Comparison of ENCODE assay signal across 9 mouse cellular contexts in genomic region chr1:170868905-170869283, GRCm38 (mm10). TPM values are rescaled to one million over a fixed set of nuclear protein-coding genes. Genes with fewer than 3 reads are reported as not detected.
DNase-seq lines count a peak whose midpoint lies in the region; ATAC-seq and TF ChIP-seq lines count a peak whose summit lies in the region.
"Had no signal": no experiment of that assay in that cellular context is flagged by ENCODE, and none has a peak within 500 bp of the region (broad histone marks: within the 10 kb centered on the region; RNA-seq: fewer than 3 reads in every experiment).

No protein-coding gene starts in this region.

- no peaks in the 10 kb centered on the region for H3K27me3 ChIP-seq in kidney, postnatal 0 days (ENCODE audit: insufficient read depth, low read length)
- no peaks in the 10 kb centered on the region for H3K27me3 ChIP-seq in embryonic facial prominence, embryonic 11.5 days (ENCODE audit: control insufficient read depth, insufficient read depth, low read length)
- no peaks in the 10 kb centered on the region for H3K27me3 ChIP-seq in intestine, embryonic 14.5 days (replicated peaks; ENCODE audit: control insufficient read depth, insufficient read depth, low read length)
- no peaks in the 10 kb centered on the region for H3K27me3 ChIP-seq in myocyte (ENCODE audit: control insufficient read depth, insufficient read depth, insufficient read length)

- no peak for TF ChIP-seq CTCF in kidney, postnatal 0 days (IDR thresholded peaks at IDR 0.05; ENCODE audit: low read depth)

- H3K36me3 ChIP-seq in kidney, postnatal 0 days (ENCODE audit: insufficient read depth, low read length) = 0 out of 2 replicates have a peak, but pooled peaks cover under 1% of the 10 kb centered on the region
- no peaks in the 10 kb centered on the region for H3K36me3 ChIP-seq in embryonic facial prominence, embryonic 11.5 days (replicated peaks; ENCODE audit: control insufficient read depth, insufficient read depth, low read depth, low read length)
- H3K36me3 ChIP-seq in intestine, embryonic 14.5 days (ENCODE audit: control insufficient read depth, insufficient read depth, low read length) = peaks cover 19% of the 10 kb centered on the region
- no peaks in the 10 kb centered on the region for H3K36me3 ChIP-seq in myocyte (ENCODE audit: control insufficient read depth, insufficient read depth)

- DNase-seq in kidney, postnatal 0 days (ENCODE audit: low spot score) = no peak
- DNase-seq in kidney, adult 11 months = no peak
- DNase-seq in embryonic facial prominence, embryonic 11.5 days (ENCODE audit: low spot score) = no peak
- no peak for DNase-seq in intestine, embryonic 14.5 days (ENCODE audit: low spot score)
- no peak for DNase-seq in right cerebral cortex, postnatal 14 days
- DNase-seq in adrenal gland, adult (ENCODE audit: inconsistent age in 2 of 2, low spot score in 1 of 2) = no peak
- DNase-seq in adrenal gland, adult 2 months = no peak

- H3K4me3 ChIP-seq in kidney, postnatal 0 days (replicated peaks; ENCODE audit: low read depth, low read length) = peak overlapping the region; percentile 88
- peak overlapping the region; percentile 77 for H3K4me3 ChIP-seq in embryonic facial prominence, embryonic 11.5 days (ENCODE audit: low read depth, low read length)
- H3K4me3 ChIP-seq in intestine, embryonic 14.5 days (ENCODE audit: low read depth, low read length) = peak overlapping the region; percentile 96
- peak overlapping the region; percentile 97 for H3K4me3 ChIP-seq in myocyte

- H3K9ac ChIP-seq in kidney, postnatal 0 days (ENCODE audit: low read depth, low read length) = peak overlapping the region; percentile 75
- H3K9ac ChIP-seq in embryonic facial prominence, embryonic 11.5 days (replicated peaks; ENCODE audit: low read length) = peak overlapping the region; percentile 59
- H3K9ac ChIP-seq in intestine, embryonic 14.5 days (ENCODE audit: low read length) = peak overlapping the region; percentile 82

- H3ac ChIP-seq in myocyte (ENCODE audit: control insufficient read depth, insufficient read length) = peak overlapping the region; percentile 48

- 17% methylated on average over 14 of the region's 14 CpGs for WGBS in kidney, postnatal 0 days
- WGBS in embryonic facial prominence, embryonic 11.5 days = 22% methylated on average over 14 of the region's 14 CpGs
- 15% methylated on average over 14 of the region's 14 CpGs for whole genome bisulfite sequencing in intestine, embryonic 14.5 days

- no peaks in the 10 kb centered on the region for H3K9me3 ChIP-seq in kidney, postnatal 0 days (replicated peaks; ENCODE audit: low read length)
- no peaks in the 10 kb centered on the region for H3K9me3 ChIP-seq in embryonic facial prominence, embryonic 11.5 days (replicated peaks; ENCODE audit: control insufficient read depth, low read length)
- H3K9me3 ChIP-seq in intestine, embryonic 14.5 days (ENCODE audit: control insufficient read depth, low read length) = no peaks in the 10 kb centered on the region

- TF ChIP-seq POLR2A in myocyte (IDR thresholded peaks at IDR 0.05; ENCODE audit: insufficient read length, low read depth) = no peak

- no peak overlapping the region for H3K27ac ChIP-seq in kidney, postnatal 0 days
- H3K27ac ChIP-seq in embryonic facial prominence, embryonic 11.5 days (replicated peaks; ENCODE audit: low read depth, low read length) = no peak overlapping the region
- no peak overlapping the region for H3K27ac ChIP-seq in intestine, embryonic 14.5 days (ENCODE audit: low read depth)

- peak overlapping the region; percentile 87 for H3K4me2 ChIP-seq in kidney, postnatal 0 days (ENCODE audit: low read length)
- H3K4me2 ChIP-seq in embryonic facial prominence, embryonic 11.5 days (ENCODE audit: low read depth, low read length) = peak overlapping the region; percentile 55
- peak overlapping the region; percentile 64 for H3K4me2 ChIP-seq in intestine, embryonic 14.5 days (ENCODE audit: low read length)
- H3K4me2 ChIP-seq in myocyte (ENCODE audit: low read depth) = peak overlapping the region; percentile 71

- H3K79me2 ChIP-seq in myocyte (ENCODE audit: control insufficient read depth, insufficient read depth) = peaks cover 37% of the 10 kb centered on the region

- no peaks in the 10 kb centered on the region; the same call in 1 of the 2 replicates for H3K4me1 ChIP-seq in kidney, postnatal 0 days (replicated peaks; ENCODE audit: insufficient read depth, low read length)
- H3K4me1 ChIP-seq in embryonic facial prominence, embryonic 11.5 days (ENCODE audit: control insufficient read depth, insufficient read depth, low read length) = no peaks in the 10 kb centered on the region
- H3K4me1 ChIP-seq in intestine, embryonic 14.5 days (replicated peaks; ENCODE audit: control insufficient read depth, insufficient read depth, low read length) = peaks cover 13% of the 10 kb centered on the region

- ATAC-seq in kidney, postnatal 0 days (replicated peaks; ENCODE audit: low FRiP score, low read depth) = 0 out of 2 replicates have a peak, but pooled peaks have one; percentile 12
- 0 out of 2 replicates have a peak, but pooled peaks have one; percentile 17 for ATAC-seq in embryonic facial prominence, embryonic 11.5 days (replicated peaks; ENCODE audit: insufficient number of reproducible peaks, low FRiP score, low TSS enrichment, low read depth)
- ATAC-seq in intestine, embryonic 14.5 days (replicated peaks; ENCODE audit: low FRiP score, low TSS enrichment, low read depth) = no peak

TF ChIP-seq in myocyte, 11 proteins besides CTCF, POLR2A, EP300 and RAD21:
- TF ChIP-seq USF1 (IDR thresholded peaks at IDR 0.05; ENCODE audit: low read depth) = no peak
- TF ChIP-seq E2F4 (IDR thresholded peaks at IDR 0.05; ENCODE audit: insufficient read depth) = no peak

RNA-seq across cellular contexts. Expression of gene Atf6, which starts 1.3 kb away (rescaled TPM):
- polyA plus RNA-seq in kidney, postnatal 0 days (2015; fragmentation: Nextera tagmentation; extraction: Ambion mirVana) = 8.6 and 8.9 TPM in 2 replicates
- 8.4 and 8.7 TPM in 2 replicates for polyA plus RNA-seq in embryonic facial prominence, embryonic 11.5 days (2014; fragmentation: Nextera tagmentation; extraction: Ambion mirVana)
- 9.7 and 11.3 TPM in 2 replicates for polyA plus RNA-seq in intestine, embryonic 14.5 days (2014; fragmentation: Nextera tagmentation; extraction: Ambion mirVana)
- 40.2 TPM for polyA plus RNA-seq in myocyte (2012; fragmentation: generic; extraction: Trizol)
- 10 to 100 TPM; 33.3 to 33.5 TPM for total RNA-seq in adrenal gland, adult 2 months (2021)
- polyA plus RNA-seq in adrenal gland, adult 2 months (2012; rRNA removed) = 8.1 and 11.8 TPM in 2 replicates

RNA-seq across cellular contexts. Expression of gene Gm26620, which starts 16.0 kb away (rescaled TPM):
- polyA plus RNA-seq in kidney, postnatal 0 days (2015; fragmentation: Nextera tagmentation; extraction: Ambion mirVana) = 2.0 and 2.1 TPM in 2 replicates
- 0.33 TPM in 1 of 2 replicates, not detected in the other for polyA plus RNA-seq in embryonic facial prominence, embryonic 11.5 days (2014; fragmentation: Nextera tagmentation; extraction: Ambion mirVana)
- polyA plus RNA-seq in intestine, embryonic 14.5 days (2014; fragmentation: Nextera tagmentation; extraction: Ambion mirVana) = 1.1 and 1.8 TPM in 2 replicates
- polyA plus RNA-seq in myocyte (2012; fragmentation: generic; extraction: Trizol) = 0.06 TPM
- total RNA-seq in adrenal gland, adult 2 months (2021) = under 1 TPM; 0.62 to 0.72 TPM
- 4.5 and 5.1 TPM in 2 replicates for polyA plus RNA-seq in adrenal gland, adult 2 months (2012; rRNA removed)

RNA-seq across cellular contexts. Expression of gene Dusp12, which starts 16.4 kb away (rescaled TPM):
- 32.8 and 34.9 TPM in 2 replicates for polyA plus RNA-seq in kidney, postnatal 0 days (2015; fragmentation: Nextera tagmentation; extraction: Ambion mirVana)
- 45.7 and 46.6 TPM in 2 replicates for polyA plus RNA-seq in embryonic facial prominence, embryonic 11.5 days (2014; fragmentation: Nextera tagmentation; extraction: Ambion mirVana)
- 52.7 and 53.5 TPM in 2 replicates for polyA plus RNA-seq in intestine, embryonic 14.5 days (2014; fragmentation: Nextera tagmentation; extraction: Ambion mirVana)
- polyA plus RNA-seq in myocyte (2012; fragmentation: generic; extraction: Trizol) = 26.8 TPM
- 10 to 100 TPM; 12.9 to 20.6 TPM for total RNA-seq in adrenal gland, adult 2 months (2021)
- 12.4 and 13.5 TPM in 2 replicates for polyA plus RNA-seq in adrenal gland, adult 2 months (2012; rRNA removed)

RNA-seq across cellular contexts. Expression of gene Fcrlb, which starts 43.8 kb away (rescaled TPM):
- polyA plus RNA-seq in kidney, postnatal 0 days (2015; fragmentation: Nextera tagmentation; extraction: Ambion mirVana) = 0.32 and 0.41 TPM in 2 replicates
- not detected in 2 replicates for polyA plus RNA-seq in embryonic facial prominence, embryonic 11.5 days (2014; fragmentation: Nextera tagmentation; extraction: Ambion mirVana)
- not detected in 2 replicates for polyA plus RNA-seq in intestine, embryonic 14.5 days (2014; fragmentation: Nextera tagmentation; extraction: Ambion mirVana)
- 1.6 TPM for polyA plus RNA-seq in myocyte (2012; fragmentation: generic; extraction: Trizol)
- not detected for total RNA-seq in adrenal gland, adult 2 months (2021)
- polyA plus RNA-seq in adrenal gland, adult 2 months (2012; rRNA removed) = 0.54 and 0.76 TPM in 2 replicates
- total RNA-seq: gastrocnemius, adult 8-10 months had no signal

RNA-seq across cellular contexts. Expression of gene Fcrla, which starts 58.5 kb away (rescaled TPM):
- polyA plus RNA-seq in kidney, postnatal 0 days (2015; fragmentation: Nextera tagmentation; extraction: Ambion mirVana) = not detected in 2 replicates
- polyA plus RNA-seq in embryonic facial prominence, embryonic 11.5 days (2014; fragmentation: Nextera tagmentation; extraction: Ambion mirVana) = not detected in 2 replicates
- polyA plus RNA-seq in intestine, embryonic 14.5 days (2014; fragmentation: Nextera tagmentation; extraction: Ambion mirVana) = not detected in 2 replicates
- not detected for polyA plus RNA-seq in myocyte (2012; fragmentation: generic; extraction: Trizol)
- total RNA-seq in adrenal gland, adult 2 months (2021) = under 1 TPM in 1 of 2 experiments, not detected in 1; 0.97 TPM
- polyA plus RNA-seq in adrenal gland, adult 2 months (2012; rRNA removed) = 0.52 and 1.2 TPM in 2 replicates
- total RNA-seq: gastrocnemius, adult 8-10 months had no signal
